Mouse (Mus musculus) heart, embryonic 15.5 days (tissue): ENCODE measurements at regions not wholly inside any gene's neighbourhood (a gene's known extent, or its start where the extent isn't known, plus 50 kb on each side); places are given as distances from the start of the nearest gene placed in this dataset.

Experiments
- ATAC-seq: fragments of 200-750 bp; cut with Nextera tagmentation; replicated peaks from 2 replicates; pipeline ENCODE4 v1.8.0; 2017; ENCODE audit warnings: low read depth, moderate TSS enrichment; ENCODE audit not compliant: insufficient number of reproducible peaks, insufficient read depth, low FRiP score
- H3K27ac ChIP-seq: fragments of 300-500 bp; sonication (generic); 2 replicates; pipeline ENCODE4 v1.5.1; 2015; ENCODE audit warnings: mild to moderate bottlenecking, inconsistent platforms
- H3K27me3 ChIP-seq: fragments of 300-500 bp; sonication (generic); 2 replicates; pipeline ENCODE4 v1.6.1; 2015; ENCODE audit warnings: inconsistent platforms
- H3K36me3 ChIP-seq: fragments of 300-500 bp; sonication (generic); 2 replicates; pipeline ENCODE4 v1.6.1; 2015; ENCODE audit warnings: mild to moderate bottlenecking, inconsistent platforms
- H3K4me1 ChIP-seq: fragments of 300-500 bp; sonication (generic); replicated peaks from 2 replicates; pipeline ENCODE4 v1.6.1; 2015; ENCODE audit warnings: inconsistent platforms
- H3K4me2 ChIP-seq: fragments of 300-500 bp; sonication (generic); 2 replicates; pipeline ENCODE4 v1.6.1; 2015; ENCODE audit warnings: inconsistent platforms, mild to moderate bottlenecking, moderate library complexity
- H3K4me3 ChIP-seq: fragments of 300-500 bp; sonication (generic); 2 replicates; pipeline ENCODE4 v1.5.1; 2015; ENCODE audit warnings: mild to moderate bottlenecking, inconsistent platforms
- H3K9ac ChIP-seq: fragments of 300-500 bp; sonication (generic); 2 replicates; pipeline ENCODE4 v1.6.1; 2015; ENCODE audit warnings: mild to moderate bottlenecking, inconsistent platforms
- H3K9me3 ChIP-seq: fragments of 300-500 bp; sonication (generic); replicated peaks from 2 replicates; pipeline ENCODE4 v1.6.1; 2016; ENCODE audit warnings: inconsistent platforms
- WGBS: fragments of 180-500 bp; shearing (Covaris S2); methylation state at CpG from one replicate; pipeline ENCODE4 v1.1.7; 2015; ENCODE audit warnings: mixed read lengths; 5-methylcytosine and 5-hydroxymethylcytosine counted together

GRCm38 (mm10) chr6:103924504-103924903 is 414.1 kb downstream of the Chl1 start:
- ATAC-seq: no peak

GRCm38 (mm10) chr6:103927094-103927493 is 416.7 kb downstream of the Chl1 start:
- Histone ChIP-seq H3K36me3 (no peaks in the 10 kb centered on the region), H3K4me2 (no peak overlapping the region), H3K4me3 (no peak overlapping the region), H3K9me3 (no peaks in the 10 kb centered on the region), H3K27ac (no peak overlapping the region), H3K4me1 (no peaks in the 10 kb centered on the region), H3K27me3 (no peaks in the 10 kb centered on the region), H3K9ac (no peak overlapping the region)
- 65% methylated on average over 3 of the region's 3 CpGs for WGBS
- ATAC-seq: no peak

More at GRCm38 (mm10) chr6:103924504-103924903, 414.1 kb downstream of the Chl1 start:
- H3K27me3 ChIP-seq: no peaks in the 10 kb centered on the region
- no peak overlapping the region for H3K4me3 ChIP-seq
- 84% methylated on average over 1 of the region's 1 CpGs for WGBS
- no peak overlapping the region for H3K9ac ChIP-seq
- no peaks in the 10 kb centered on the region for H3K9me3 ChIP-seq
- no peak overlapping the region for H3K27ac ChIP-seq
- no peak overlapping the region for H3K4me2 ChIP-seq
- H3K4me1 ChIP-seq: no peaks in the 10 kb centered on the region
- no peaks in the 10 kb centered on the region for H3K36me3 ChIP-seq

GRCm38 (mm10) chr6:103940345-103940744 is 430.0 kb downstream of the Chl1 start:
- WGBS: 77% methylated on average over 5 of the region's 5 CpGs

GRCm38 (mm10) chr6:103944361-103944760 is 434.0 kb downstream of the Chl1 start:
- WGBS: 58% methylated on average over 2 of the region's 2 CpGs
- H3K27ac ChIP-seq: no peak overlapping the region
- H3K9ac ChIP-seq: no peak overlapping the region
- H3K9me3 ChIP-seq: no peaks in the 10 kb centered on the region
- H3K4me3 ChIP-seq: no peak overlapping the region
- no peaks in the 10 kb centered on the region for H3K36me3 ChIP-seq
- ATAC-seq: no peak
- no peaks in the 10 kb centered on the region for H3K27me3 ChIP-seq
- no peak overlapping the region for H3K4me2 ChIP-seq
- no peaks in the 10 kb centered on the region for H3K4me1 ChIP-seq

More at GRCm38 (mm10) chr6:103940345-103940744, 430.0 kb downstream of the Chl1 start:
- Histone ChIP-seq H3K9ac (no peak overlapping the region), H3K27ac (no peak overlapping the region), H3K27me3 (no peaks in the 10 kb centered on the region), H3K36me3 (no peaks in the 10 kb centered on the region), H3K4me2 (no peak overlapping the region), H3K9me3 (no peaks in the 10 kb centered on the region), H3K4me3 (no peak overlapping the region), H3K4me1 (no peaks in the 10 kb centered on the region)
- no peak for ATAC-seq

DNA sequence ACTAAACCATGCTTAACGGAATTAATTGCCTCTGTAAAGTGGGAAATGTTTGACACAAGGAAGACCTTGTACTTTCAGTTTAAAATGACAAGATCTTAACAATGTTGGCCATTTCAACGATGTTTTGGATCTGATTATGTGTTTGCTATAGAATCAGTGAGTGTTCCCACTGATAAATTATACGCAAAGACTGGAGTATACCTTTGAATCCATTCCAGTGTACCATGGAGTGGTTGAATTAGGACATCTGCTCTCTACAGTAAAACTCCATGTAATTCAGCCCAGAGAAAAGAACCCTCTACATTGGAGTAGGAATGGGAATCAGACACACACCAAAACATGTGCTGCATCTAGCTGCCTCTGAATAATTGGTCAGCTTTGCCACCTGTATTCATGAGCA is 437.1 kb downstream of the Chl1 start:
- Histone ChIP-seq H3K4me2 (no peak overlapping the region), H3K36me3 (no peaks in the 10 kb centered on the region), H3K27ac (no peak overlapping the region), H3K27me3 (no peaks in the 10 kb centered on the region), H3K4me1 (no peaks in the 10 kb centered on the region), H3K9ac (no peak overlapping the region), H3K9me3 (no peaks in the 10 kb centered on the region), H3K4me3 (no peak overlapping the region)
- ATAC-seq: no peak
- WGBS: 63% methylated on average over 3 of the region's 3 CpGs

- no peak for ATAC-seq
- no peak overlapping the region for H3K27ac ChIP-seq
- 69% methylated on average over 1 of the region's 1 CpGs for WGBS
- H3K4me2 ChIP-seq: no peak overlapping the region
- no peaks in the 10 kb centered on the region for H3K9me3 ChIP-seq
- no peak overlapping the region for H3K4me3 ChIP-seq
- H3K27me3 ChIP-seq: no peaks in the 10 kb centered on the region
- no peaks in the 10 kb centered on the region for H3K36me3 ChIP-seq
- no peaks in the 10 kb centered on the region for H3K4me1 ChIP-seq
- no peak overlapping the region for H3K9ac ChIP-seq
Measured at GRCm38 (mm10) chr6:103953134-103953771, 442.9 kb downstream of the Chl1 start.

- no peaks in the 10 kb centered on the region for H3K9me3 ChIP-seq
- H3K27ac ChIP-seq: no peak overlapping the region
- no peaks in the 10 kb centered on the region for H3K4me1 ChIP-seq
- 78% methylated on average over 2 of the region's 2 CpGs for WGBS
- ATAC-seq: no peak
- H3K9ac ChIP-seq: no peak overlapping the region
- no peak overlapping the region for H3K4me3 ChIP-seq
- no peak overlapping the region for H3K4me2 ChIP-seq
- no peaks in the 10 kb centered on the region for H3K27me3 ChIP-seq
- H3K36me3 ChIP-seq: no peaks in the 10 kb centered on the region
Measured at GRCm38 (mm10) chr6:103959002-103959401, 448.6 kb downstream of the Chl1 start.

DNA sequence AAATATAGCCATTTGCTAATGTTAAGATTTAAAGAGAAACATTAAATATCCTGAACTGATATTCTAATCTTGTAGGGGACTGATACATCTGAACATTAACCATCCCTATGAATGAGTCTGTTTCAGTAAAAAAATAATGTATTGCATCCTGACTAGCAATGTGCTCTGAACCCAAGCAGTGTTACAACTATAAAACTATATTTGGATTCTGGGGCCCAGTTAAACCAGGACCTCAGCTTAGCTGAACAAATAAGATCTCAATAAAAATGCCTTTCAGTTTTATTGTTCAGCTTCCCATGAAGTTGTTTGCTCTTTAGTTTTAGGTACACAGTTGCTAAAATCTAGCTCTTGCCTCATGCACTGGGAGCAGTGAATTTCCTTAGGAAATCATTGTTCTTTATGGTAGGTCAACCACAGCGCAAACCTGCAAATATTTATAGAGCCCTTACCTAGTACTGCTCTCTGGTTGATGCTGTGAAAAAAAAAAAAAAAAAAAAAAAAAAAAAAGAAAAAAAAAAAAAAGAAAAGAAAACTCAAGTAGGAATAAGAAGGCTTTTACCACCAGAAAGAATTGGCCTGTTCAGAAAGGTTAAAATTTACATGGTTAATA is 457.5 kb downstream of the Chl1 start:
- no peak for ATAC-seq
- Histone ChIP-seq H3K4me2 (no peak overlapping the region), H3K27ac (no peak overlapping the region)

GRCm38 (mm10) chr6:103999186-103999585 is 488.8 kb downstream of the Chl1 start:
- no peak overlapping the region for H3K9ac ChIP-seq
- no peak overlapping the region for H3K4me2 ChIP-seq
- whole genome bisulfite sequencing: 84% methylated on average over 1 of the region's 1 CpGs
- no peak overlapping the region for H3K4me3 ChIP-seq
- no peaks in the 10 kb centered on the region for H3K4me1 ChIP-seq
- H3K9me3 ChIP-seq: no peaks in the 10 kb centered on the region
- H3K27me3 ChIP-seq: no peaks in the 10 kb centered on the region
- no peaks in the 10 kb centered on the region for H3K36me3 ChIP-seq
- H3K27ac ChIP-seq: no peak overlapping the region
- no peak for ATAC-seq

More for the DNA sequence above, 457.5 kb downstream of the Chl1 start:
- 87% methylated on average over 1 of the region's 1 CpGs for WGBS
- Histone ChIP-seq H3K27me3 (no peaks in the 10 kb centered on the region), H3K4me1 (no peaks in the 10 kb centered on the region), H3K9me3 (no peaks in the 10 kb centered on the region), H3K9ac (no peak overlapping the region), H3K4me3 (no peak overlapping the region), H3K36me3 (no peaks in the 10 kb centered on the region)

DNA sequence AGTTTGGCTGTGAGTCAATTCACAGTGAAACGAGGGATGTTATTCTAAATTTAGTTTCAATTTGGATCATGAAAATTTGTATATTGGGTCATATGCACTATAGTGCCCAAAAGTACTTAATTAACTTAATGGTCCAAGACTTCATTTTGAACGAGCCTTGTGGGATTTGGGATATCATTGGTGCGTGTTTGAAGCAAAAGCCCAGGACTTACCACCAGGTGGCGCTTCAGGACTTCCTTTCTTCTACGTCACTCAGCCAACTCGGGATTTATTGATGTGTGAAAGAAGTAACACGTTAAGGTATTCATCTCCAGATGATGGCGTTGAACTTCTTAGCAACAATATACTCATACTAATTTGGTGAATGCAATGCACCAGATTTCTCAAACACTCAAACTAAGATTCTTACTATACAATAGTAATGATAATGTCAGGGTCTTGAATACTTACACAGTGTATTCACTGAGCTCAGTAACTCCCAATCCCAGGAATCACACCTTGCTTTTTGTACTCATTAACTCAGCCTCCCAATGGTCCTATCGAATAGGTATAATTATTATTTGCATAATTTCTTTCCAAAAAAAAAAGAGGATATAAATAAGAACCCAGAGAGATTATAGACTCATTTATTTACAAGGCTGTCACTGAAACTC is 464.0 kb upstream of the Cntn6 start:
- no peaks in the 10 kb centered on the region for H3K27me3 ChIP-seq
- H3K4me3 ChIP-seq: no peak overlapping the region
- no peaks in the 10 kb centered on the region for H3K4me1 ChIP-seq
- H3K36me3 ChIP-seq: no peaks in the 10 kb centered on the region
- H3K27ac ChIP-seq: no peak overlapping the region
- WGBS: 6% methylated on average over 9 of the region's 9 CpGs
- no peaks in the 10 kb centered on the region for H3K9me3 ChIP-seq
- no peak for ATAC-seq
- no peak overlapping the region for H3K4me2 ChIP-seq
- H3K9ac ChIP-seq: no peak overlapping the region

DNA sequence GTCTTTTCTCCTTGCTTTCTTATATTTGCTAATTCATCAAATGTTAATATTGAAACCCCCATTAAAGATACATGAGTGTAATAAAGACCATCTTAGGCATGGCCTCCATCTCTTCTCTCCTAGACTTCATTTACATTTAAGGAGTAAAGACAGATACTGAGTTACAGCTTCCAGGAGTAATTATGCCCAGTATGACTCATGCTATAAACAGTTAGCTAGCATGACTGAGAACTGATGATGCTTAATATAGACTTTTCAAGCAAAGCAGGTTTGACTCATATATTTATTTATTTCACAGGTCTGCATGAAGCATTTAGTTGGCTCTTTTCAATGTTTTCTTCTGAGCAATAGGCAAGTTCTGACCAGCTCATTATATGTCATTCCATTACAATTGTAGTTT is 453.7 kb upstream of the Cntn6 start:
- H3K4me1 ChIP-seq: no peaks in the 10 kb centered on the region
- ATAC-seq: no peak
- H3K9ac ChIP-seq: no peak overlapping the region
- no peaks in the 10 kb centered on the region for H3K36me3 ChIP-seq
- H3K27ac ChIP-seq: no peak overlapping the region
- no peak overlapping the region for H3K4me3 ChIP-seq
- H3K27me3 ChIP-seq: no peaks in the 10 kb centered on the region
- H3K9me3 ChIP-seq: no peaks in the 10 kb centered on the region
- no peak overlapping the region for H3K4me2 ChIP-seq

DNA sequence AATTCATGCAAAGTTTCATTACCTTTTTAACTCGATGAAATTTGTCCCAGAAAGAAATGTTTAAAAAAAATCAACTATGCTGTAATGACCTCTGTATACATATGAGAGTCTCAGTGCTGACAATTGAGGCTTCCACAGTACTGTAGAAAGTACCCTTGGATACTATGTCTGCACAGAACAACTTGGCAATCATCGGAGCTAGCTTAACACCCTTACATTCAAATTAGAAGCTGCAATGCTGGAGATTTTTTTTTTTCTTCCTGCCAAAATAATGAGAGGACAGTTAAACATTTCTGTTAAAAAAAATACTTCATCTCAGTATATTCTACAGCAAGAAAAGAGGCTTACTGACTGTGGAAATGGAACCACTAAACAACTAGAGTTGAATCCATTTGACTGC is 452.1 kb upstream of the Cntn6 start:
- WGBS: 77% methylated on average over 2 of the region's 2 CpGs
- no peaks in the 10 kb centered on the region for H3K9me3 ChIP-seq
- H3K4me1 ChIP-seq: no peaks in the 10 kb centered on the region
- no peak overlapping the region for H3K4me2 ChIP-seq
- H3K27ac ChIP-seq: no peak overlapping the region
- H3K4me3 ChIP-seq: no peak overlapping the region
- ATAC-seq: no peak
- H3K36me3 ChIP-seq: no peaks in the 10 kb centered on the region
- H3K27me3 ChIP-seq: no peaks in the 10 kb centered on the region
- H3K9ac ChIP-seq: no peak overlapping the region
